Mouse (Mus musculus) heart, embryonic 16.5 days (tissue): ENCODE results near the gene Cers6. TPM values are rescaled to one million over a fixed set of nuclear protein-coding genes. Genes with fewer than 3 reads are reported as not detected.

Experiments
- ATAC-seq: fragments of 200-750 bp; cut with Nextera tagmentation; replicated peaks from 2 replicates; pipeline ENCODE4 v1.8.0; 2017; ENCODE audit warnings: moderate number of reproducible peaks; ENCODE audit not compliant: insufficient read depth, low FRiP score; ENCODE audit errors: extremely low read depth
- H3K27ac ChIP-seq: fragments of 300-500 bp; sonication (generic); 2 replicates; pipeline ENCODE4 v1.5.1; 2014; ENCODE audit warnings: mild to moderate bottlenecking, low read length, control low read depth, moderate library complexity
- H3K27me3 ChIP-seq: fragments of 300-500 bp; sonication (generic); 2 replicates; pipeline ENCODE4 v1.6.1; 2014; ENCODE audit warnings: low read length, mixed read lengths; ENCODE audit not compliant: control insufficient read depth, insufficient read depth
- H3K36me3 ChIP-seq: fragments of 300-500 bp; sonication (generic); 2 replicates; pipeline ENCODE4 v1.6.1; 2014; ENCODE audit not compliant: control insufficient read depth, insufficient read depth
- H3K4me1 ChIP-seq: fragments of 300-500 bp; sonication (generic); 2 replicates; pipeline ENCODE4 v1.6.1; 2014; ENCODE audit warnings: low read length, mixed read lengths; ENCODE audit not compliant: control insufficient read depth, insufficient read depth
- H3K4me2 ChIP-seq: fragments of 300-500 bp; sonication (generic); 2 replicates; pipeline ENCODE4 v1.6.1; 2014; ENCODE audit warnings: low read depth, mild to moderate bottlenecking, control low read depth, low read length
- H3K4me3 ChIP-seq: fragments of 300-500 bp; sonication (generic); 2 replicates; pipeline ENCODE4 v1.5.1; 2014; ENCODE audit warnings: mild to moderate bottlenecking, control low read depth, low read length
- H3K9ac ChIP-seq: fragments of 300-500 bp; sonication (generic); 2 replicates; pipeline ENCODE4 v1.6.1; 2014; ENCODE audit warnings: low read length, control low read depth
- H3K9me3 ChIP-seq: fragments of 300-500 bp; sonication (generic); replicated peaks from 2 replicates; pipeline ENCODE4 v1.6.1; 2016; ENCODE audit warnings: low read length; ENCODE audit not compliant: control insufficient read depth
- WGBS: fragments of 180-500 bp; shearing (Covaris S2); extraction: QIAGEN DNeasy Blood & Tissue Kit; methylation state at CpG from one replicate; pipeline ENCODE4 v1.1.7; 2014; 5-methylcytosine and 5-hydroxymethylcytosine counted together
- polyA plus RNA-seq: library from polyadenylated mRNA; unstranded; fragments of >200 nt; fragmentation: Nextera tagmentation; extraction: Ambion mirVana; gene quantifications from 2 replicates; pipeline ENCODE4 v1.2.1, GENCODE M21; 2015

Cers6 gene
- polyA plus RNA-seq, 1 experiment from 2014 or later = 22.3 TPM

DNA sequence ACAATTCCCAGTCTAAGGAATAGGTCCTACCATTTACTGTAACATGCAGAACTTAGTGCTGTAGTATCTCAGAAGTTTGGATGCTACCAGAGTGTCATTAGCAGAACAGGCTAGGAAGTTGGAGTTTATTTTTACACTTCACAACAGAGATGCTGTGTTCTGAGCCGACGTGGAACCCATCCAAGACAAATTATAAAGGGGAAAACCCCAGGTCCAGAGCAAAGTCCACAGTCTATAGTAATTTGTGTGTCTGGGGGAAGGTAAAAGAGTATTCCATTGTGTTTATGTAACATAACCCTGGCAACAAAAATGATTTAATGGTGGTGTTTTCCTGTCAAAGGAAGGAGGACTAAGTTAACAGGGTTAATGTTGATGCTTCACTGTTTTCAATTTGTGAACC is 83.7 kb downstream of the Cers6 start:
- Histone ChIP-seq H3K36me3 (no peaks in the 10 kb centered on the region; the same call in 1 of the 2 replicates), H3K4me2 (no peak overlapping the region), H3K4me3 (no peak overlapping the region), H3K4me1 (peaks cover 11% of the 10 kb centered on the region), H3K9me3 (no peaks in the 10 kb centered on the region), H3K27ac (no peak overlapping the region), H3K9ac (no peak overlapping the region), H3K27me3 (no peaks in the 10 kb centered on the region)
- ATAC-seq = no peak; the same call in 1 of the 2 replicates
- 20% methylated on average over 2 of the region's 2 CpGs for WGBS

DNA sequence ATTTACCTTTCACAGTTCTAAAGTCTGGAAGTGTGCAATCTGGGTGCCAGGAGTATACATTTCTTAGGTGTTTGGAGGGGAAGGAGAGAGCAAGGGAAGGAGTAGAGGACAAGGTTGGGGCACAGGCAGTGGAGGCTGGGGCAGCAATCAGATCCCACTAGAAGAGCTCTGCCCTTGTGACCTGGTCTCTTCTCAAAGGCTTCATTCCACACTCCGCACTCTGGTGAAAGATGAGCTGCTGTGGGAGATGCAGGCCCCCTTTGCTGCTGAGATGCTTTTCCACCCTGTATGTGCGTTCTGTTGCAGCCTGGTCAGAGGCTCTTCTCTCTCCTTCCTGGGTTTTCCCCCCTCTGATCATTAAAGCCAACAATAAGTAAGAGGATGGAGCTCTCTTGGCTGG is 84.7 kb downstream of the Cers6 start:
- no peak overlapping the region for H3K4me2 ChIP-seq
- peaks cover 13% of the 10 kb centered on the region for H3K4me1 ChIP-seq
- H3K9ac ChIP-seq = no peak overlapping the region
- no peak overlapping the region for H3K4me3 ChIP-seq
- H3K9me3 ChIP-seq = peaks cover 1% of the 10 kb centered on the region; the same call in 1 of the 2 replicates
- 76% methylated on average over 2 of the region's 2 CpGs for WGBS
- H3K27ac ChIP-seq = no peak overlapping the region
- peaks cover under 1% of the 10 kb centered on the region; the same call in 1 of the 2 replicates for H3K36me3 ChIP-seq
- no peak for ATAC-seq
- no peaks in the 10 kb centered on the region for H3K27me3 ChIP-seq

DNA sequence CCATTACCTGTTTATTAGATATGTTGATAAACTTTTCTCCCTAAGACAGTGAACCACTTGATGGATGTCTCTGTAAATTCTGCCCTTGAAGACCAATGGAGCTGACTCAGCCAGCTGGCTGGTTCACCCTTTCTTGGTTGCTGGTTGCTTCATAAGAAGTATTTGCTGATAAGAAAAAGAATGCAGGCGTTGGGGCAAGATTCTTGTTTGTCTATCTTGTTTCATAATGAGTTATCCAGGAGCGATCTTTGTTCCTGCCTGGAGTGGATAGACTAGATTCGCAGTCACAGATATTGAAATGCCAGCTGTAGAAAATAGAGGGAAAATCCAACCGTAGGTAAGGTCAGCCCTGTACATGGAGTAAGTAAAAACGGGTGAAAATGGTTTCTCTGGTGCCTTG is 85.6 kb downstream of the Cers6 start:
- Histone ChIP-seq H3K4me1 (peaks cover 13% of the 10 kb centered on the region), H3K9ac (no peak overlapping the region), H3K4me2 (no peak overlapping the region), H3K27me3 (no peaks in the 10 kb centered on the region), H3K27ac (no peak overlapping the region), H3K4me3 (no peak overlapping the region), H3K9me3 (peaks cover 3% of the 10 kb centered on the region; the same call in 1 of the 2 replicates), H3K36me3 (peaks cover 5% of the 10 kb centered on the region)
- 74% methylated on average over 5 of the region's 5 CpGs for WGBS
- no peak for ATAC-seq

DNA sequence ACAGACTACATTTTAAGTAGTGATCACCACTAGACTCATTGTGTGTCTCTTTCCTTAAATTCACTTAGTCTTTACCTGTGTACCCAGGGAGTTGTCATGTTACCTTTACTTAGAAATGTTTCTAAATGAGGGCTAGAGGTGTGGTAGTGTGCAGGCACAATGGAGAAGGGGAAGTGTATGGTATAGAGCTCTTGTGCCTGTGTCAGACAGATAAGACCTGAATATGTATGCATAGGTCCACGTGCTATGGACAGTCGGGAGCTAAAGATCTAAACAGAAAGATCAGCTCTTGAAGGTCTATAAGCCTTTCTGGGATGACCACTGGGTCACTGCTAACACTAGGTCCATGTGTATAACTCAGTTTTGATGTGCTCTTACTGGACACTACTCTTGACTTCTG is 87.9 kb downstream of the Cers6 start:
- H3K9ac ChIP-seq = no peak overlapping the region
- peaks cover 5% of the 10 kb centered on the region for H3K36me3 ChIP-seq
- WGBS = 83% methylated on average over 2 of the region's 2 CpGs
- no peak for ATAC-seq
- no peak overlapping the region for H3K4me2 ChIP-seq
- H3K9me3 ChIP-seq = peaks cover 3% of the 10 kb centered on the region; the same call in 1 of the 2 replicates
- H3K27ac ChIP-seq = no peak overlapping the region
- H3K27me3 ChIP-seq = no peaks in the 10 kb centered on the region
- H3K4me1 ChIP-seq = peaks cover 13% of the 10 kb centered on the region
- no peak overlapping the region for H3K4me3 ChIP-seq

DNA sequence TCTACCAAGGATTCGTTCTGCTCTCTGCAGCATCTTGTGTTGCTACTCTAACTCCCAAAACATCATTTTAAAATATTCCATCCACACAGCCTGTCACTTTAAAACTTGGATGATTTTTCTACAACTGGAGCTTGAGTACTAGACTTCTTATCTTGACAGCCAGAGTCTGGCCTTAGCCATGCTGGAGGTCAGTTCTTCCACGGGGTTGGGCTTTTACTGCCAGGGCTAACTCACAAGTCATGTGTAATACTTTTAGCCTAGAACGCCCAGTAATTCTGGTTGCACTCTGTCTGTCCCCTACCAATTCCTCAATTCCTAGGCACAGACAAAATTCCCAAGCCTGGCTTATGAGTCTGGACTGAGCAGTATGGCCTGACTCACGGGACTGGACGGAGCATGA is 88.5 kb downstream of the Cers6 start:
- Histone ChIP-seq H3K36me3 (peaks cover 5% of the 10 kb centered on the region), H3K9ac (no peak overlapping the region), H3K27ac (no peak overlapping the region), H3K27me3 (no peaks in the 10 kb centered on the region), H3K9me3 (peaks cover 3% of the 10 kb centered on the region; the same call in 1 of the 2 replicates), H3K4me3 (no peak overlapping the region), H3K4me2 (no peak overlapping the region), H3K4me1 (peaks cover 13% of the 10 kb centered on the region)
- 45% methylated on average over 5 of the region's 5 CpGs for WGBS
- ATAC-seq = peak; percentile 55; the same call in 1 of the 2 replicates

DNA sequence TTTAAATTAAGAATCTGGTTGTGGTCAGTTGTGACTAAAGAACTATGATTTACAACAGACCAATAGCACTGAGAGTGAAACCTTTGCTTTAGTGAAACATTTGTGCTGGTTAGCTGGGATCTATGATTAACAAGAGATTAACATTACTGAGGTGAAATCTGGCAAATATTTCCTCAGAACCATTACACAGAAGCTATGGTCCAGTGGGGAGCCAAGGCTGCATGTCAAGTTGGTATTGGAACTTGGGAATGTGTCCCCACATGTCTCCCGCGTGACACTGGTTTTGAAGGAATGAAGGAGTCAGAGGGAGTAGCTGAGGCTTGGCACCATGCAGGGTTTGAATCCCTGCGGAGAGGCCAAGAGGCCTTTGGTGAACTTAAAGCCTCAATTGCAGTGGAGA is 90.5 kb downstream of the Cers6 start:
- Histone ChIP-seq H3K4me1 (peaks cover 10% of the 10 kb centered on the region), H3K36me3 (peaks cover 5% of the 10 kb centered on the region), H3K27ac (no peak overlapping the region), H3K27me3 (no peaks in the 10 kb centered on the region), H3K9ac (no peak overlapping the region), H3K4me3 (no peak overlapping the region), H3K9me3 (peaks cover 3% of the 10 kb centered on the region; the same call in 1 of the 2 replicates), H3K4me2 (no peak overlapping the region)
- 93% methylated on average over 3 of the region's 3 CpGs for WGBS
- no peak for ATAC-seq

DNA sequence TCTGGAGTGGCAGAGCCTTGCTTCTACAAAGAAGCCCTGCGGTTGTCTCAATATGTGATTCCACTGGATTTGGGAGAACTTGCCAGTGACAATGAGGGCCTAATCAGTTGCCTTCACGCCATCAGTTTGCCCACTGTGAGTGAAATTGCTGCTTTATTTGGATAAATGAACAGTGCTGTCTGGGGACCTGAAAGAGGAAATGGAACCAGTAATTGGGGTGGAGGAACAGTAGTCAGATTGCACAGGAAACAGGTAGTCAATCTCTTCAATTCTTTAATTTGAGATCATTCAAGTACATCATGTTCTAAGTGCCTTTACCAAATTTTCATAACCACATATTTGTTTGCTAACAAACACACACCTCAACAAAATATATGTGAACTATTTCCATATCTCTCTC is 92.4 kb downstream of the Cers6 start:
- H3K9ac ChIP-seq = no peak overlapping the region
- WGBS = 79% methylated on average over 2 of the region's 2 CpGs
- ATAC-seq = no peak

DNA sequence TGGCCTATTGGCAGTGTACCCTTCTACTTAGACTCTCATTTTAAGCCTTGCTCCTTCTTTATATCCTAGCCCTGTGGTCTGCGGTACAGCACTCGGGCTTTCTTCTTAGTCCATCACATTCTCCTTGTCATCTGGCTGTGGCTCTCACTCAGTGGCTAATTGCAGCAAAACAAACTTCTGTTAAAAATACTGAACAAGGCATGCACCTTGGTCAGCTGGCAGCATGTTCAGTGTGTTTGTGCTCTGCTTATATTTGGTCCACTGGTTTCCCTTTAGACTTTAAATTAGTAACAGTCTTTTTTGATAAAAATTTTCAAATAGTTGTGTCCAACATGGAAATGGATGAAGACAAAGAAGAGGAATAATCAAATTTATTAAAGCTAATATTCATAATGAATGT is 94.3 kb downstream of the Cers6 start:
- H3K4me2 ChIP-seq = no peak overlapping the region
- no peak overlapping the region for H3K27ac ChIP-seq
- H3K9ac ChIP-seq = no peak overlapping the region
- peaks cover 5% of the 10 kb centered on the region for H3K36me3 ChIP-seq
- H3K9me3 ChIP-seq = peaks cover 3% of the 10 kb centered on the region; the same call in 1 of the 2 replicates
- no peaks in the 10 kb centered on the region for H3K27me3 ChIP-seq
- 90% methylated on average over 2 of the region's 2 CpGs for WGBS
- H3K4me3 ChIP-seq = no peak overlapping the region
- H3K4me1 ChIP-seq = 0 out of 2 replicates have a peak, but pooled peaks cover 3% of the 10 kb centered on the region
- ATAC-seq = no peak

More for the DNA sequence above, 92.4 kb downstream of the Cers6 start:
- H3K27ac ChIP-seq = no peak overlapping the region
- peaks cover 10% of the 10 kb centered on the region for H3K4me1 ChIP-seq
- H3K9me3 ChIP-seq = peaks cover 3% of the 10 kb centered on the region; the same call in 1 of the 2 replicates
- H3K27me3 ChIP-seq = no peaks in the 10 kb centered on the region
- peaks cover 5% of the 10 kb centered on the region for H3K36me3 ChIP-seq
- H3K4me3 ChIP-seq = no peak overlapping the region
- no peak overlapping the region for H3K4me2 ChIP-seq

DNA sequence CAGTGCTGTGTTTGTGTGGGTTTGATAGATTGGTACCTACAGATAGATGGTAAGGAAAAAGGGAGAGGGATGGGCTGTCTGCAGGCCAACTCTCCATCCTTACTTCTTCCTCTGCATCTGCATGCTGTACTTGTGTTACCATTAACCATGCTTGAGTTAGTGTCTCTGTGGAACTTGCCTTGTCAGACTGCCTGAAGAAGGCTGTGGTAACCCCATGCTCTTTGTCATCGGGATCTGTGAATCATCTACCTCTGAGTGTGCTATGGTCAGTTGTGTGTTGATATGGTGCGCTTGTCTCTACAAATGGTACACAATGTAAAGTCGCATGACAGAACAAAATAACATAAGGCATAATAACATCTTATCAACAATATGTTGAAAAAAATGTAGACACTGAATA is 94.9 kb downstream of the Cers6 start:
- H3K9ac ChIP-seq = no peak overlapping the region
- 0 out of 2 replicates have a peak, but pooled peaks cover 3% of the 10 kb centered on the region for H3K4me1 ChIP-seq
- ATAC-seq = no peak
- no peak overlapping the region for H3K4me3 ChIP-seq
- peaks cover under 1% of the 10 kb centered on the region; the same call in 1 of the 2 replicates for H3K9me3 ChIP-seq
- WGBS = 80% methylated on average over 3 of the region's 3 CpGs
- H3K27ac ChIP-seq = no peak overlapping the region
- H3K36me3 ChIP-seq = peaks cover 3% of the 10 kb centered on the region
- H3K27me3 ChIP-seq = no peaks in the 10 kb centered on the region
- no peak overlapping the region for H3K4me2 ChIP-seq
